Mouse (Mus musculus) ovary, adult 18-20 months (tissue): ENCODE measurements at regions not wholly inside any gene's neighbourhood (a gene's known extent, or its start where the extent isn't known, plus 50 kb on each side); places are given as distances from the start of the nearest gene placed in this dataset.

Source experiments
- DNase-seq: peaks from one replicate; pipeline ENCODE4 v3.0.0; 2022; ENCODE audit warnings: low spot score, mixed read lengths

DNA sequence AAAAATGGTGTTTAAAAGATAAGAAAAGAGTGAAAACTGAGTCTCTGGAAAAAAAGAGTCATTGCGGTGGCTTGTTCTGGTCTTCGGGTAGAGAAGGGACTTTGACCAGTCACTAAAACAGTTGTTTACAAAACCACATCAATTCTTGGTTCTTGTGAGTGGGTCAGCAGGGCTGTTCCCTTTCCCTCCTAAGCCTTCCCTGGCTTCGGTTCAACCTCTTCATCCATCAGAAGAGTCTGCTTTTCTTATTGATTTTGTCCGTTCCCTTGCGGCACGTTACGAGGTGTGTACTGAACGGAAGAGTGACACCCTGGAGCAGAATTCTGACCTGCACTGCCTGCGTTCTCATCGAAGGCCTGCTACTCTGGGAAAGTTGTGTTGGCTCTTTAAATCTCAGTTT, 229.1 kb upstream of the G2e3 start:
- DNase-seq, result no peak

DNA sequence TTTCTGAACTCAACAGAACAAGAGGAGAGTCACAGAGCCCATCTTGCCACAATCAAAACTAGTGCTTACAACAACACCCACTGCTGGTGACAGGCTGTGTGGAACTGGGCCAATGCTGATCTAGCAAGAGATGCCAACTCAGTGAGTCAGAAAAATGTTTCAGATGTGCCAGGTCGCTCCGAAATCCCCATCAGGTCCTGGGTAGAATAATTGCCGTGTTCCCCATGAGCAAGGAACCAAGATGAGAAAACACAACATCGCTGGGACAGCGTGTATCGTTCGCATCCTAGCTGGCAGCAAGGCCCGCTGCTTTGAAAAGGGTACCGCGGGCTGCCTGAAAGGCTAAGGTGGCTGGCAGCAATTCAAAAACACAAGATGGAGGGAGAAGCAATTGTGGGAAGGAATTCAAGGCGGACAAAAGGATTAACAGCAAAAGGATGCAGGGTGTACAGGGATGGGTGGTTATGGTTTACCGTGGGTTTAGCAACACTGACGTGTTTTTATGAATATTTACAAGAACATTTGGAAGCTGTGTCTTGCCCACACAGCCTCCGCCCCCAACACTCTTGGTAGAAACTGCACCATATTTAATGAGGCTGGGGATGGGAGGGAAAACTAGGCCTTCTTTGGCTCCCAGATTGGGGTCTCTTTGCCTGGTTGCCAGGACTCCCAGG, 229.7 kb upstream of the G2e3 start:
- no peak for DNase-seq

DNA sequence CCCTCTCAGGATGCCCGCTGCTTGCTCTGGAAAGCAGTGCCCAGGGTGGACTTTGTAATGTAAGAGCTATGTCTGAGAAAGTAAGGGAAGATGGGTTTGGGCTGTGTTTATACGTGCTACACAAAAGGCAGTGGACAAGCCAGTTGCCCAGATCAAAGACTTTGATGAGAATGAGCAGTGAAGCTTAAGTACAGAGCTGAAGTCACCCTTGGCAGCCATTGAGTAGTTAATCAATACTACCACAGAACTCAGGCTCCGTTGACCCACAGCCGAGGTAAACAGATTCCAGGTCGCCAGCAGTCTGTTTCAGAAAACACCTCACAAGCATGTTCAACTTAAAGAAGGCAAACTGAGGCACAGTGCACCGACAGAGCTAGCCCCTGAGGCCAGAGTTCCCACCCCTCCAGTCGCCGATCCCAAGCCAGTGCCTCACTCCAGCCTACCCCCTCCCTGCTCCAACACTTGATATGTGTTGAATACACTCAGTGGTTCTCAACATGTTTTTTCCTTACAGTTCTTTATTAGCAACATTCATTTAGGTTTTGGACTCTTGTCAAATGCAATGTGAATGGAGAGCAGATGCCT, 230.3 kb upstream of the G2e3 start:
- no peak for DNase-seq

DNA sequence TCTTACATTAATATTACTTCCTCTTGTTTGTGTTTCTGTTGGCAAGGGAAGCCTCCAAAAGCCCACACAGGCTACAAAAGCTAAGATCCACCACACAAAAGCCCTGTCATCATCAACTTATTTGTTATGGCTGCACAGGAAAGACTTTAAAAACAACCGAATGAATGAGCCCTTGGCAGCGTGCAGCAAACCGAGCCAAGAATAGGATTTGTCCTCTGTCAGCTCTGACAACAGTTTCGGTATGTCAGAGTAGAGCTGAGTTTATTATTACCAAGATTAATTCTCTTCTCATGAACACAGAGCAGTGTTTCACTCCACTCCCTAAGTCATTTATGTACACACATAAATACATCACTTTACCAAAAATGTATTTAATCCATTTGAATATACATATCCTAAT, 236.1 kb upstream of the G2e3 start:
- DNase-seq, result no peak

DNA sequence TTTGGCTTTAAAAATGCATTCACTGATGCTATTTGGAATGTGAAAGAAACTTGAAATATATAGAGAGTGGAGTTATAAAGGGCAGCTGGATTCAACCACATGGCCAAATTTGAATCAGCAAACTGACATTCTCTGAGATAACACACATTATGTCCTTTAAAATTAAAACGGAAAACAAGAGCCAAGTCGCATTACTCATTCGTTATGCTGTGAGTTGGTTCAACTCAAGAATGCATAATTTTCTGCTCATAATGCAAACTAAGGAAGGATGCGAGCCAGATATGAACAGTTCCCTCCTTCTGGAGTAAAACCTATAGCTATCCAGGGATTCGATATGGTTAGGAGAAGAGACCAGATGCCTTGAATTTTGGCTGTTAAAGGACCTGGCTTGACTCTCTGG, 239.8 kb upstream of the G2e3 start:
- no peak for DNase-seq

DNA sequence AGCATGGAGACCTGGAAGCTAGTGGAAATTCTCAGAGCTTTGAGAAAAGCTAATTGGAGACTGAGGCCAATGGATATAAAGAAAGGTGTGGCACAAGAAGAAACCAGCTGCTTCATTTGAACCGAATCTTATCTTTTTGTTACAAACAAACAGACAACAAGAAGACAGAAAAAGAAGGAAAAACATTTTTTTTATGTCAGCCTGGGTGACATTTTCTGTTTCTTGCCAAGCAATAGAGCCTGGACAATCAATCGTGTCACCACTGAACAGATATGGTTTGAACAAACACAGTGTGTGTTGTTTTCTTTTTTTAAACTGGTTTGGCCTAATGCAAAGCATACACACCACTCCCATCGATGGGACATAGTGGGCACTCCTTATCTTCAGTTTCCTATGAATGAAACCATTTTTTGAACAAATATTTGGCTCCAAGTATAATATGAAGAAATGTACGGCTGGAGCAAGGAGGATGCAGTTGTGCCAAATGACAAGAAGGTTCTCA, 244.3 kb upstream of the G2e3 start:
- DNase-seq, result no peak

DNA sequence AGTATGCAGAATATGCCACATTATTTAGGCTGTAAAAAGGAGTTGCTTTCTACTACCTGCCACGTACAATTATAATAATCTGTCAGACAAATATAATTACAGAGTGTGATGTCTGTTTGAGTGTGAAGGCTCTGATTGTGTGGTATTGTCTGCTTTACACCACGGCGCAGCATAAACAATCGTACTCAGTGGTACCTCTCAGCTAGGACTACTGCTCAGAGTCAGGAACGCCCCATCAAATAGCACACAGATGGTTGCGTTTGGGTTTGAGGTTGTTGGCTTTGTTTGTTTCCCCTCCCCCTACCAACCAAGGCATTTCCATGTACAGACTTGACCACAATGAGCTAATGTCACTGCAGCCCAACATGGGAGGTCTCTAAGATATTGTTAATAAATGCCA, 246.2 kb upstream of the G2e3 start:
- no peak for DNase-seq

DNA sequence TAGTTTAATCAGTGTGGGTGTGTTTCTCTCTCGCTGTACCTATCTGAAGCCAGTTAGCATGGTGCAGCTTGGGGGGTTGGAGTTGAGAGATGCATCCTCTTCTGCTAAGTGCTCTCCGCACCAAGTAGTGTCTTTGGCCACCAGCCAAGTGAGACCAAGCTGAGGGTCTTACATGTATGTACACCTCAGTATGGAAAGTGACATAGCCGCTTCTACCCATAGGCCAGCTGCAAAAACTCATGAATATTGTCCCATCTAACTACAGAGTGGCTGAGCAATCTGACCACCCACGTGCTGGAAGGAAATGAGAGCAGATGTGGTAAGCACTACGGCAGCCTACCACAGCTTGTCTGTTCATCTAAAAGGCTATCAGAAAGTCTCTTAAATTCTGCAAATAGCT, 247.0 kb upstream of the G2e3 start:
- no peak for DNase-seq

DNA sequence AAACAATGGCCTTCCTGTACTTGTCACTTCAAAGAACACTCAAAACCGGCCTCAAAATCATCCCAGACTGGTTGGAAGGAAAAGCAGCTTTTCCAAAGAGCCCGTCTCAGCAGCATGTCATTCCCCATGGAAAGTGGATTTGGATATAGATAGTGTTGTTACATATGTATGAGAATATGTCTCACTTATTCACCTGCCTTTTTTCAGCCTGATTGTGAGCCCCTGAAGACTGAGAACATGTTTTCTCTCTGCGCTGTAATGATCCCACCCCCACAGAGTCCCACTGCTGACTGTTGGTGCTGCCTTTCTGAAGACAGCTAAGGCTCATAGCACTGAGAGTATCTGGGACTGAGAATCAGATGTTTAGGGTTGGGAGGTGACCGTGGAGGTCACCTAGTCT, 251.9 kb upstream of the G2e3 start:
- DNase-seq, result no peak

DNA sequence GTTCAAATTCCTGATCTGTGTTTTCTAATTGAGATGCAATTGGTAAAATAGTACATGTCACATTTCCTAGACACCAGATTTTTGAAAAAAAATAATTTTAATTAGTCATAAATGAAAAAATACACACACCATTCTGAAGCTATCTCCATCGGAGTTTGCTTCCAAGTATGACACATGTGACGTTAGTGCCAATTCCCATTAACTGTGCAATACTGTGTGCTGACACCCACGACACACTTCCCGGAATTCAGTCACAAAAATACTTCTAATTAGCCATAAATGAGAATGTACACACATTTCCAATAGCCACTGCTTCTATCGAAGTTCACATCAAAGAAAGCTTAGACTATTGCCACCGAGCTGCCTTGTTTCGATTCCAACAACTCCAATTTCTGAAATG, 258.5 kb upstream of the G2e3 start:
- DNase-seq, result no peak

DNA sequence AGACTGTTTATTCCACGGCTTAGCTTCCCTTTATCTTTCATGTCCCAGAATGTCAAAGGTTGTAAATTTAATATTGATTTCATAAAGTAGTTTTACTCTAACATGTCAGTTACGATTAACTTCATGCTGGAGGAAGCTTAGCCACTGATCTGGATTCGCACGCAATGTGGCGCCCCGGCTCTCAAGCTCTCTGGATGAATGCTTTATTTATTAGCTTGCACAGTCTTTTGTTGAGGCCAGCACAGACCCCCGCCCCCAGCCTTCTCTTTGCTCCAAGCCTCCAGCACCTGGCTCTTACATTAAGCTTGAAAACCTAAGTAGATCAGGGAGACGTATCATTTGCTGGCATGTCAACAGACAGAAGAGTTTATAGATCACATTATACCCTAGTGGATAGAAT, 266.1 kb upstream of the G2e3 start:
- DNase-seq, result no peak

DNA sequence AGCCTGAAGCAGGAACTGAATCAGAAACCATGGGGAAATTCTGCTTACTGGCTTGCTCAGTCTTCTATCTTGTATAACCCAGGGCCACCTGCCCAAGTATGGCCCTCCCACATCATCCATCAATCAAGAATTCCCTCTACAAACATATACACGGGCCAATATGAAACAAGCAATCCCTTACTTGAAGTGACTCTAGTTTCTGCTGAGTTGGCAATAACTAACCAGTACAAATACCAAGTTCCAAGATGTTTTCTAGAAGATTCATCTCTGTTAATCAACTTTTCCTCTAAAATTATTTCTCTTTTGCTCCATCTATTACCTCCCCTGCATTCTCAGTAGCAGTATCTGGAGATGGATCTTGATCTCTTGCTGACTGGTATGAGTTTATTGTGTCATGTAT, 274.4 kb upstream of the G2e3 start:
- no peak for DNase-seq

DNA sequence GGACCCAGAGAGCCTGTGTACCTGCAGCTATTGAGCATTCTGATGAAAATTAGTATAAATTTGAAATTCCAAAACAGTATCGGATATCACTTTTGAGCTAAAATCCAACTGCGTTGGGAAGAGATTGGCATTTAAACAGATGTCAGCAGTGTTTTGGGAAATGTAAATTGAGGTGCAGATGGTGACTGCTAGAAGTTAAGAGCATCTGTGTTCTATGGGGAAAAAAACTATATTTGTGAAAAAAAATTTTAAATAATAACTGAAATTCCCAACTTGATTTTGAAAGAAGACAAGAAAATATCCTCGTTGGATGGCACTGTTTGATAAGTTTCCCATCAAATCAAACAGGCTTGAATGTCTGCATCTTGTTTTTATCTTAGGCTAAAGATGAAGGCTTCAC, 286.9 kb upstream of the G2e3 start:
- no peak for DNase-seq

DNA sequence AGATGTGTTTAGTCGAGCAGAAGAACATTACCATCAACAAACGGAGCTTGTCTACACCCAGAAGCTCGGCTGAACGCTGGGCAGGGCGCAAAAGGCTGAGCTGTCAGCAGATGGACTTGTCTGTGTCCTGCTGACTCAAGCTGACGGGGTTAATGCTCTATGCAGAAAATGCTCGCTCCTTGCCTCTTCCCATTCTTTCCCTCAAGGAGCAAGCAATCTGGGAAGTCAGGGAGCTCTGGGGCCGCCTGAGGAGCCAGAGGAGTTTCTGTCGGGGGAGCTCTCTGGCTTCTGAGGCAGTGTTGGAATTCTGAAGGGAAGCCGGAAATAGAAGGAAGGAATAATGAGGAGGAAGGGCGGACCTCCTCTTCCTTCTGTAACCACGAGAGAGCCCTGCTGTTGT, 289.3 kb upstream of the G2e3 start:
- no peak for DNase-seq

DNA sequence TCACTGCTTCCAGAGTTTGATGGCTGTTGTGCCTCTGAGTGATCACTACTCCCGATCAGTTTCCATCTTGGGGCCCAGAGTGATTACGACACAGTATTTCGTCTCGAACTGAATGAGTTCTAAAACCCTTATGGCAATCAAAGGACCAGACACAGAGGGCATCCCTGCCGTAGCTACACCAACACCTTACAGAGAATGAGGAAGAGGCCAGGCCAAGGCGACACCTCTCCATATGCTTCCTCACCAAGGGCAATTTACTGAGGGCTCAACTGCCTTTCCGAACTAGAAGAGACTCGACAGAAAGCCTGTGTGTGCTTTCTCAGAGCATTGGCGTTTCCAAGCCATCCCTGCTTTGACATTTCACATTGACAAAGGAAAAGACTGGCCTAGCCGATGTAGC, 289.8 kb upstream of the G2e3 start:
- DNase-seq, result no peak

DNA sequence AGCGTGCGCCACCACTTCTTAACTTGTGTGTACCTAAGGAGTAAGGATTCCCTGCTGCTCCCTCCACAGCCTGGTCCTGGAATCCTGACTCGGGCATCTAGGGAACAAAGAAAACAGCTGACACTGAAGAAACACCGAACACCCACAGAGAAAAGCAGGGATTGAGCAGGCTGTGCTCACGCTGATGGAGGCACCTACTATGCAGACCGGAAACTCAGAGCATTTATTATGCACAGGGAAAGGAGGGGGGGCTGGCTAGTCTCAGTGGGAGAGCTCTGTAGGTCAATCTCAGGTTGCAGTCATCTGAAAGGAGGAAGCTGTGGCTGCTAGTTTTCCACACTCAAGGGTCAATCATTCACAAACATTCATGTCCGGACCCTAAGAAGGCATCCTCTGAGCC, 300.7 kb upstream of the G2e3 start:
- no peak for DNase-seq

DNA sequence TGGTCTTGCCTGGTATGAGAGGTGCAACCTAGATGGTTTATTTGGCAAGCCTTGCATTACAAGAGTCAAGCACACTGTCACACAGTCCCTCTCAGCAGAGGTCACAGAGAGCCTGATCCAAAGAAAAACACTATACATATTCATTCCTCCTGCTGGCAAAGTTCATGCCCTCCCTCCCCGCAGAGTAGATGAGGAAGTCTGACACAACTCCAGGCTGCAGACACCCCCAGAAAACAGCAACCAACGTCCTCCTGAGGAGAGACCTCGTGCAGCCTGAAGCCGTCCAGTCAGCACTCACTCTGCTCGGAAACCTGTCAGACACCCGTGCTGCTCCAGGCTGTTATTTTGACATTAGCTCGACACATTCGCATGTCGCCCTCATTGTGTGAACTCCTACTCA, 302.4 kb upstream of the G2e3 start:
- no peak for DNase-seq

DNA sequence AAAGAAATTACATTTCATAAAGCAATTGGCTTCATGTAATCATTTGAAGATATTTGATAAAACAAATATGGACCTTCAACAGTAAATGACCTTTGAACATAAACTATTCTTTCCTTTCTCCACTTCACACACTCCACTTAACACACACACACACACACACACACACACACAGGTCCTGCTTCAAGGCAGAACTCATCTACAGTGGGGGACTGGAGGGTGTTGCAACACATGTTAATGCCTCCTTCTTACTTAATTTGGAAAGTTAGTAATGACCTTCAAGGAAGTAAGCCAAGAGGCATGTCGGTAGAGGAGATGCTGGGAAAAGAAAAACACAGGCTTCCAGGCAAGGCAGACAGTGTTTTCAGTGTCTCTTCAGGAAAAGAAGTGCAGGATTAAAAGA, 302.8 kb upstream of the G2e3 start:
- no peak for DNase-seq

DNA sequence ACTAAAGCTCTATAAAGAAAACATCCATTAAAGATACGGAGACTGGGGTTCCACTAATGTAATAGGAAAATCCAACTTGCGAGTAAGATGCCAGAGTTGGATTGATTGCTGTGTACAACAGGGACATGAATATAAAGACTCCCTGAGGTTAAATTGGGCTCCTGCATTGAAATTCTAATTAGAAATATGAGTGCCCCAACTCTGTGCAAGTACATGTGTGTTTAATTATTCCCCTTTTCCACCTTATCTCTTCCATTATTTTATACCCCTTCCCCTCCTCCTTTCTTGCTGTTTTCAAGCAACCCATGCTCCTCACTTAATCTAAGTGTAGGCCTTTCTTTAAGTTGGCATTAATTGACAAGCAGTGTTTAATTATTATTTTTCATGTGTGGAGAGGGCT, 315.7 kb upstream of the G2e3 start:
- DNase-seq, result no peak

DNA sequence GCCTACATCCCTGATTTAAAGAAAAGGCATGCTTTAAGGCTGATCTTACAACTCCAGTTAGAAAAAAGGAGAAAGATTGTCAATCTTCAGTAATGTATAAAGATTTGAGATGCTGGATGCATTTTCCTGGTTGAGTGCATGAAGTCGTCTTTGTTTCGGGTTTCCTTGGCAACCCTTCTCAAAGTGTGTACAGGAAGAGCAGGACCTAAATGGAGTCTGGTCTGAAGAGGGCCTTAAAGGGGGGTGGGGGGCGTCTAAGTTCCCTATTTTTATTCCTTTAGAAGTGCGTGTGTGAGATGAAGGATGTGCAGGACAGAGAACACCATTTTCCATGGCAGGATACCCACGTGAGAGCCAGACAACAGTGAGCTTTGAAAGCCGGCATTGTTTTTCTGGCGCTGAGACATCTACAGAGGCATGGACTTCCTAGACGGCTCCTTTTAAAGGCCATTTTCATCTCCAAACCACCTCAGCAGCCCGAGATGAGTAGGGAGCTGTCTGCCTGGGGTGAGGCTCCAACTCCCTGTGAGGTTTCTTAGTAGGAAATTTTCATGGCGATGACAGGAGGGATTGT, 319.2 kb upstream of the G2e3 start:
- no peak for DNase-seq

DNA sequence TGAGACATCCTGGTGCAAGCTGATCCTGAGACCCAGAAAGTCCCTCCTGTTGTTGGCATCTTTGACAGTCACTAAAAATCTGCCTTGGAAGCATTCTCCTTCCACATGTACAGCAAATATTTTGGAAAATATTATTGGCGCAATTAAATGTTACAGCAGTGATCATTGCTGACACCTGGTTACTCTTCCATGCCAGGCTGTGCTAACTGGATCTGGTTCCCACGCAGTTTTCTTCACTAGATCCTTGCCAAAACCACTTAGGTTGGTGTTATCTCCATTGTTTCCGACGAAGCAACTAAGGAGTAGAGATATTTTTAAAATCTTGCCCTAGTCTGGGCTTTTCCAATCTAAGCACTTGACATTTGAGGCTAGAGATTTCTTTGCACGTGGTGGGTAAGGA, 321.8 kb upstream of the G2e3 start:
- no peak for DNase-seq

DNA sequence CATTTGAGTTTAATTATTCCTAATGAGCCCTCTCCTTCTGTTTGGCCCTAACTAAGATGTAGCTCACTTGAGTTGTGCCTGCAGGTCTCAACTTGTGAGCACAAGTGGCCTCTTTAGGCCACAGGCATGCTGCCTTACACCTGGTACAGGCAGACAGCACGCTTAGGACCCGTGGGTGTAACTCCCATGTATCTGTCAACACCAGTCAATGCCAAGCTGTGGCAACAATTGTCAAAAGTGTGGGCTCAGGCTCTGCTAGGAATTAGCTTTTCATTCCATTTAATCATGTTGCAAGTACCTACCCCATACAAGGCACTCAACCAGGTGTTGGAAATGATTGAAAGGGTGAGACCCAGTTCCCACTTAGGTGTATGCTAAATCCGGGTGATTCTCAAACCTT, 322.3 kb upstream of the G2e3 start:
- DNase-seq, result no peak

DNA sequence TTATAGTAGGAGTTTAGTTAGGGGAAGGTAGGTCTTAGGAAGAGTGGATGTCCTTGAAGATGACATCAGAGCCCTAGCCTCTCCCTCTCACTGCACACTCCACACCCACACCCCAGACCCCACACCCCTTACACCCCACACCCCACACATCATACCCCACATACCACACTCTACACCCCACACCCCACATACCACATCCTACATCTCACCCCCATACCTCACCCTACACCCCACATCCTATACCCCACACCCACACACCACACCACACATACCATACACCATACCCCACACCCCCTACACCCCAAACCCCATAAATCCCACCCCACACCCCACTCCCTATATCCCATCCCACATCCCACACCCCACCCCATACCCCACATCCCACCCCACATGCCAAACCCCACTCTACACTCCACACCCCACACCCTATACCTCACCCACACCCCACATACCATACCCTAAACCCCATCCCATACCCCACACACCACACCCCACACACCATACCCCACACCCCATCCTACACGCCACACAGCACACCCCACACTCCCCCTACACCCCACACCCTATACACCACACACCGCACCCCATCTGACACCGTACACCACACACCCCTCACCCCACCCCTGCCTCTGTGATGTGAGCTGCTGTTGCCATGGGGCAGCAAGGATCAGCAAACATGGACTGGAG, 323.7 kb upstream of the G2e3 start:
- no peak for DNase-seq
